Mouse (Mus musculus) heart, postnatal 10 days (tissue): Measurements from ENCODE around the gene Zbtb16. TPM values are rescaled to one million over a fixed set of nuclear protein-coding genes. Genes with fewer than 3 reads are reported as not detected.

Experiments used
- DNase-seq, 2 experiments: peaks; one replicate each; pipeline ENCODE4 v3.0.0; 2021
- intact Hi-C: fragments of 180-260 bp; cut with DNase I; formaldehyde crosslinking; loops from one replicate; pipeline ENCODE4 v1.15.1; 2025
- total RNA-seq, 2 experiments: library from RNA; stranded (reverse); gene quantifications; 2 replicates each; pipeline ENCODE4 v1.2.3; 2021

Zbtb16 gene
- total RNA-seq, 2 experiments from 2014 or later, result 25.5 to 199 TPM

GRCm38 (mm10) chr9:48735466-48736312 lies 100.3 kb downstream of the Zbtb16 start:
- intact Hi-C loops, result loop anchor here (2.0 to 5.0 kb wide), 3 partner anchors 29 to 89 kb away; no protein-coding TSS in a partner anchor
- peak; percentile 40 to 47 for DNase-seq

- intact Hi-C loops, result loop anchor here (2.0 to 5.0 kb wide), 2 partner anchors 82 to 88 kb away; no protein-coding TSS in a partner anchor
These were observed 101.1 kb downstream of the Zbtb16 start for GRCm38 (mm10) chr9:48734725-48735465.

GRCm38 (mm10) chr9:48733817-48734544 lies 102.0 kb downstream of the Zbtb16 start:
- DNase-seq, result peak; percentile 57 to 78
- intact Hi-C loops, result loop anchor here (2.0 kb wide), 1 partner anchor 87 kb away; no protein-coding TSS in a partner anchor

More at GRCm38 (mm10) chr9:48734725-48735465, 101.1 kb downstream of the Zbtb16 start:
- no peak for DNase-seq

- no peak for DNase-seq
These were observed 102.9 kb downstream of the Zbtb16 start for GRCm38 (mm10) chr9:48733083-48733482.

GRCm38 (mm10) chr9:48731651-48732536 lies 104.1 kb downstream of the Zbtb16 start:
- no peak for DNase-seq
- intact Hi-C loops, result no loop called here

More at GRCm38 (mm10) chr9:48733083-48733482, 102.9 kb downstream of the Zbtb16 start:
- intact Hi-C loops, result no loop called here

- intact Hi-C loops, result no loop called here
These were observed 105.5 kb downstream of the Zbtb16 start for GRCm38 (mm10) chr9:48730446-48730979.

GRCm38 (mm10) chr9:48729471-48729870 lies 106.6 kb downstream of the Zbtb16 start:
- intact Hi-C loops, result loop anchor here (1.0 to 10.0 kb wide), 2 partner anchors 105 to 255 kb away; partner anchors contain the start of gene Usp28
- peak; percentile 71 to 83 for DNase-seq

More at GRCm38 (mm10) chr9:48730446-48730979, 105.5 kb downstream of the Zbtb16 start:
- no peak for DNase-seq

GRCm38 (mm10) chr9:48728731-48729123 lies 107.3 kb downstream of the Zbtb16 start:
- intact Hi-C loops, result loop anchor here (1.0 to 10.0 kb wide), 2 partner anchors 106 to 256 kb away; partner anchors contain the start of gene Usp28
- DNase-seq, result peak in 1 of 2 experiments; percentile 52

GRCm38 (mm10) chr9:48728083-48728730 lies 107.8 kb downstream of the Zbtb16 start:
- peak in 1 of 2 experiments; percentile 34 for DNase-seq
- intact Hi-C loops, result loop anchor here (10.0 kb wide), 1 partner anchor 257 kb away; the partner anchor contains the start of gene Usp28

- intact Hi-C loops, result loop anchor here (10.0 kb wide), 1 partner anchor 258 kb away; the partner anchor contains the start of gene Usp28
- DNase-seq, result no peak
These were observed 109.7 kb downstream of the Zbtb16 start for GRCm38 (mm10) chr9:48726341-48726740.

GRCm38 (mm10) chr9:48725918-48726317 lies 110.1 kb downstream of the Zbtb16 start:
- intact Hi-C loops, result loop anchor here (10.0 kb wide), 1 partner anchor 259 kb away; the partner anchor contains the start of gene Usp28
- DNase-seq, result no peak

- no peak for DNase-seq
These were observed 110.9 kb downstream of the Zbtb16 start for GRCm38 (mm10) chr9:48725161-48725560.

GRCm38 (mm10) chr9:48724733-48725132 lies 111.3 kb downstream of the Zbtb16 start:
- intact Hi-C loops, result loop anchor here (5.0 to 10.0 kb wide), 2 partner anchors 77 to 260 kb away; partner anchors contain the start of gene Usp28
- no peak for DNase-seq

More at GRCm38 (mm10) chr9:48725161-48725560, 110.9 kb downstream of the Zbtb16 start:
- intact Hi-C loops, result loop anchor here (10.0 kb wide), 1 partner anchor 260 kb away; the partner anchor contains the start of gene Usp28

- DNase-seq, result peak; percentile 76 to 90
- intact Hi-C loops, result loop anchor here (1.0 to 10.0 kb wide), 5 partner anchors 14 to 261 kb away; partner anchors contain the start of gene Usp28
These were observed 112.3 kb downstream of the Zbtb16 start for GRCm38 (mm10) chr9:48723511-48724304.

- peak in 1 of 2 experiments; percentile 29 for DNase-seq
- intact Hi-C loops, result loop anchor here (1.0 to 10.0 kb wide), 5 partner anchors 14 to 262 kb away; partner anchors contain the start of gene Usp28
These were observed 113.0 kb downstream of the Zbtb16 start for GRCm38 (mm10) chr9:48723025-48723424.

GRCm38 (mm10) chr9:48722261-48722920 lies 113.6 kb downstream of the Zbtb16 start:
- DNase-seq, result no peak
- intact Hi-C loops, result loop anchor here (2.0 to 10.0 kb wide), 3 partner anchors 48 to 262 kb away; partner anchors contain the start of gene Usp28
